Mouse (Mus musculus) embryo, embryonic 10 days (tissue): Measurements from ENCODE around the gene Exoc6.

ENCODE experiments used
- DNase-seq: peaks from one replicate; pipeline ENCODE4 v3.0.0-alpha.2; 2015; ENCODE audit warnings: low spot score

Exoc6 gene

DNA sequence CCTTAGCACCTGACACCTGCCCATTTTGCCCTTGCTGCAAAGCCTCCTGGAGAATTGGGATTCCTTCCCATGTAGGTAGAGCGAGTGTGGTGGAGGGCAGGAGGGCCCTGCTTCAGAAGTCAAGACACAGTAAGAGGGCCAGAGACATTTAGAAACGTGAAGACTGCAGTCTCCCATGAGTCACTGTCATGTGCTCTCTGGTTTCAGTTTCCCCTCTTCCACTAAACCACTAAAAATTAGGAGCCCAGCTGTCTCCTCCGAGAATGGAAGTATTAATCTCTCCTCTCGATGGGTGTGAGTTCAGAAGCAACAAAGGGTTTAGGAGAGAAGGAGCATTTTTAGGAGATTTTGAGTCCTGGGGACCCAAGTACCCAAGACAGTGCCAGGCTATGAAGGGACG lies 139.3 kb downstream of the Exoc6 start:
- DNase-seq: no peak

GRCm38 (mm10) chr19:37690716-37691115 lies 140.5 kb downstream of the Exoc6 start:
- DNase-seq: peak; percentile 89

DNA sequence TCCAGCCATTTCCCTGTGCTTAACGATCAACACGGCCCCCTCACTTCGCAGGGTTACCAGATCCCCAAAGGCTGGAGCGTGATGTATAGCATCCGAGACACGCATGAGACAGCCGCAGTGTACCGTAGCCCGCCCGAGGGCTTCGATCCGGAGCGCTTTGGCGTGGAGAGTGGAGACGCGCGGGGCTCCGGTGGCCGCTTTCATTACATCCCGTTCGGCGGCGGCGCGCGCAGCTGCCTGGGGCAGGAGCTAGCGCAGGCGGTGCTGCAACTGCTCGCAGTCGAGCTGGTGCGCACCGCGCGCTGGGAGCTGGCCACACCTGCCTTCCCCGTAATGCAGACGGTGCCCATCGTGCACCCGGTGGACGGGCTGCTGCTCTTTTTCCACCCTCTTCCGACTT lies 142.7 kb downstream of the Exoc6 start:
- DNase-seq: peak; percentile 69

DNA sequence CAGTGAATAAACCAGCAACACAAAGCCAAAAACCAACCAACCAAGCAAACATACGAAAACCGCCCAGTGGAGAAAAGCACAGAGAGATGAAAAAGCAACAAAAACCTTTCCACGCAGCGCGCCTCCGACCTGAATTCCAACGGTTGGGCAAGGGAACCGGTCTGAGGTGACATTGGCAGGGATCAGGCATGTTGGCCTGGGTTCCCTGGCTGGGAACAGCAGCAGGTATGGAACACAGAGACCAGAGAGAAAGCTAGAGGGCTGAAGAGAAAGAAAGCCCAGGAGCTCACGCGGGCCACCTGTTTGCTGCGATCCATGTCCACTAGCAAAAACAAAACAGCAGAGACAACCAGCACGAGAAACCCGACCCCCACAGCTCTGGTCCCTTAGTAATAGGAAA lies 144.9 kb downstream of the Exoc6 start:
- DNase-seq: no peak

DNA sequence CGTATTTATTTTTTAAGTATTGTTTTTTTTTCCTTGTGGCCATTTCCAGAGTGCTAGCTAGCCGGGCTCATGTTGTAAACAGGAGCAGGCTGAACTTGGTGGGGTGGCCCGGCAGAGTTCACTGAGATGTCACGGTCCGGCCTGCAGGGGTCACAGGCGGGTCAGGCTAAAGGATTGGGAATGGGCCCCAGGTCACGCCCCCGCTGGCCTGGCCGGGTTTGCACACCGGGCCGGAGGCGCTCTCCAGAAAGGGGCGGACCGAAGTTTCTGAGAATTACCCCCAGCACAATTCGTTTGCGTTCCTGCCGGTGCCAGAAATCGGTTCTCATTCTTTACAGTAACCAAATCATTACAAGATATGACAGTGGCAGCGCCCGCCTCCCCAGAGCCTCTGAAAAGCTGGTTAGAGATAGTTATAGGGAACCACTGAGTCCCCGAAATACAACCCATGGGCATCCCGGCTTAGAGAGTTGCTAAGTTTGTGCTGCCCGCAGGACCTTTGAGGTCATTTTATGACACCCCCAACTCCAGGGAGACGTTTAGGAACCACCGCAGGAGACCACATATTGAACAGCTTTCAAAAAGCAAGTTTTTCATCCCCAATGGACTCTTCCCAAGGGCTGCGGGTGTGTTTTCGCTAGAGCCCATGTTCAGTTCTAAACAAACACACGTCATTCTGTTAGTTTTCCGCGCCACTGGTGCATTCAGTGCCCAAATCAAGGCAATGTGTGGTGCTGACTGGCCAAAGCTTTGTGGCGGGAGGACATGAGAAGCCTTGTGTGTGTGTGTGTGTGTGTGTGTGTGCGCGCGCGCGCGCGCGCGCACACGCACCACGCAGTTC lies 145.8 kb downstream of the Exoc6 start:
- DNase-seq: peak; percentile 84

- DNase-seq: no peak
These were observed 146.6 kb downstream of the Exoc6 start for GRCm38 (mm10) chr19:37696603-37697334.

DNA sequence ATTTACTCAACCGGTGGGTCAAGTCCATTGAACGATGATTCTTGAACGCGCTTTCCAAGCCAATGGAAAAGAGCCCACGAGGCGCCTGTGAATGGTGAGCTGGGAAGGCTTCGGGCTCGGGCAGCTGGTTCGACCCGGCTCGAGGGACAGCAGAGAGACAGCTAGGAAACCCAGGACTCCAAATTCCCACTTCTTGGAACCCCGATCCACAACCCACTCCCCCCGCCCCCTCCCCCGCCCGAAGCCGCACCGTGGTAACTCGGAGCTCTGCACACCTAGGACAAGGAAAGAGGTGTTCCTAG lies 147.1 kb downstream of the Exoc6 start:
- DNase-seq: no peak

DNA sequence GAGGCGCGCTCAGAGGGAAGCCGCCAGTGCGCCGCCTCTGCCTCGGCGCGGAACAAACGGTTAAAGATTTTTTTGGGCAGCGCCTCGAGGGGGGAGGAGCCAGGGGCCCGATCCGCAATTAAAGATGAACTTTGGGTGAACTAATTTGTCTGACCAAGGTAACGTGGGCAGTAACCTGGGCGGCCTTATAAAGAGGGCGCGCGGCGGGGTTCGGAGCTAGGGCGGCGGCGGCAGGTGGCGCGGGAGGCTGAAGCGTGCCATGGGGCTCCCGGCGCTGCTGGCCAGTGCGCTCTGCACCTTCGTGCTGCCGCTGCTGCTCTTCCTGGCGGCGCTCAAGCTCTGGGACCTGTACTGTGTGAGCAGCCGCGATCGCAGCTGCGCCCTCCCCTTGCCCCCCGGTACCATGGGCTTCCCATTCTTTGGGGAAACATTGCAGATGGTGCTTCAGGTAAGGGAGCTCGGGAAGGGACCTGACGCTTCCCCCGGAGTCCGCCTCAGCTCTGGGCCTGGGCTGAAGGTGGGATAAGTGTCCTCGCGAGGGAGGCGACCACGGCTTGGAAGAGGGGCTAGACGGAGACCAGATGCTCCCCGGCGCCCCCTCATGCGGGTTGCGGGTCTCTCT lies 147.5 kb downstream of the Exoc6 start, which contains the start of gene Cyp26a1:
Gene Cyp26a1 (plus strand): TSS at position 148 of the 622 bp plus-strand sequence.
- no peak for DNase-seq

DNA sequence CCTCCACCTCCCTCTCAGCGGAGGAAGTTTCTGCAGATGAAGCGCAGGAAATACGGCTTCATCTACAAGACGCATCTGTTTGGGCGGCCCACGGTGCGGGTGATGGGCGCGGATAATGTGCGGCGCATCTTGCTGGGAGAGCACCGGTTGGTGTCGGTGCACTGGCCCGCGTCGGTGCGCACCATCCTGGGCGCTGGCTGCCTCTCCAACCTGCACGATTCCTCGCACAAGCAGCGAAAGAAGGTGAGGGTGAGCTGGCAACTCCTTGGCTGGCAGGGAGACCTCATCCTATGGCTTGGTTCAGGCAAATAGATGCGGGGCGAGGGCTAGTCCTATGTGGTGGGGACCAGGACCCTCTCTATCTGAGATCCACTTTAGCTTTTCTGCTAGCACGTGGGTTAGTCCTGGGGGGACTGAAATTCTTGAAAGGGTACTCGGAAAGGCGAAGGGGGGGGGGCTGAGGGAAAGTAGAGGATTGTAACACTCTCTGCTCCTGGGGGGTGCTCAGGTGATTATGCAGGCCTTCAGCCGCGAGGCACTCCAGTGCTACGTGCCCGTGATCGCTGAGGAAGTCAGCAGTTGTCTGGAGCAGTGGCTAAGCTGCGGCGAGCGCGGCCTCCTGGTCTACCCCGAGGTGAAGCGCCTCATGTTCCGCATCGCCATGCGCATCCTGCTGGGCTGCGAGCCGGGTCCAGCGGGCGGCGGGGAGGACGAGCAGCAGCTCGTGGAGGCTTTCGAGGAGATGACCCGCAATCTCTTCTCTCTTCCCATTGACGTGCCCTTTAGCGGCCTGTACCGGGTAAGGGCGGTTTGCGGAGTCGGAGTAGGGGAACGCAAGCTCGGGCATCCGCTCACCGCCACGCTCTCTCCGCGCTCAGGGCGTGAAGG lies 148.3 kb downstream of the Exoc6 start:
- peak; percentile 66 for DNase-seq

GRCm38 (mm10) chr19:37699711-37700110 lies 149.5 kb downstream of the Exoc6 start:
- DNase-seq: no peak

DNA sequence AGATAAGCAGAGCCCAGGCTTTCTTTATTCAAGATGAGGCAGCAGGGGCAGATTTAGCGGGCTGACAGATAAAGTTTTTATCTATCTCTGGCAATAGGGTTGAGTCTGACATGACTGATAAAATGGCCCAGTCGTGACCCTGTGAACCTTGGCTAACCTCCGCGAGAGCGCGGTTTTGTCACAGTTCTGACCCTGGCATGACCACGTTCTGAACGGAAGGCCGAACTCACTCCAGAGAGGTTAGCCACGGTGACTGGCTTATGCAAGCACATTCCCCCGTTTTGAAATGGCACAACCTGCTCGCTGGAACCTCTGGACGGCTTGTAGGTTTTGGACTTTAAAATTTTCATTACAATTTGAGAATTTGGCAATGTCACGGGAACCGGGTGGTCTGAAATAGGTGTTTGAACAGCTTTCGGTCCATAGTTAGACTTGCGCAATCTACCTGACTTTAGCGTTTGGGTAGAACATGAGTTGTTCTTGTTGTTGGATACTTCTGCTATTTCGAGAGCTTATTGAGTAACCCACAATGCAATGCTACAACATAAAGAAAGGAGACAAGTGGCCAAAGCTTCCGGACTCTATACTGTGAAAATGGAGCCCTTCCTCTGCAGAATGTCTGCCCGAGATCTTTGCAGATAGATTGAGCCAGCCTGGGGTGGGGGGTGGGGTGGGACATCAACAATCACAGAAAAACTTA lies 152.3 kb downstream of the Exoc6 start:
- DNase-seq: no peak

- DNase-seq: peak; percentile 64
These were observed 153.8 kb downstream of the Exoc6 start for GRCm38 (mm10) chr19:37703902-37704509.

- DNase-seq: no peak
These were observed 155.5 kb downstream of the Exoc6 start for GRCm38 (mm10) chr19:37705722-37706121.

DNA sequence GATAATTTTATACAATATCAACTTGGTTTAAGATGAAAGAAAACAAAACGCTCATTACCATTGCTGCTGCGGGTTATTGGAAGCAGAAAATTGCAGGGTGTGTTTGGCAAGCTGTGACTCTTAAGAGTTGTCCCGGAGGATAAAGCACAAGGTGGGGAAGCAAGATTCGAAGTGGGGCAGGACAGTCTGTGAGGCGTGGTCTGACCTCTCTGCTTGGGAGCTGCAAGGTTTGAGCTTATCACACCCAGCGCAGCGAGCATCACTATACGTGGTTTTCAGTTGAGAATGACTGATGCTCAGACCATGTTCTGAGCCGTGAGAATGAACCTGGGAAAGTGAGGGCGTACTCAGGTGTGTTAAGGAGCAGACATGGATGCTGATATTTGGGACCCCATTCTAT lies 164.5 kb downstream of the Exoc6 start:
- no peak for DNase-seq

DNA sequence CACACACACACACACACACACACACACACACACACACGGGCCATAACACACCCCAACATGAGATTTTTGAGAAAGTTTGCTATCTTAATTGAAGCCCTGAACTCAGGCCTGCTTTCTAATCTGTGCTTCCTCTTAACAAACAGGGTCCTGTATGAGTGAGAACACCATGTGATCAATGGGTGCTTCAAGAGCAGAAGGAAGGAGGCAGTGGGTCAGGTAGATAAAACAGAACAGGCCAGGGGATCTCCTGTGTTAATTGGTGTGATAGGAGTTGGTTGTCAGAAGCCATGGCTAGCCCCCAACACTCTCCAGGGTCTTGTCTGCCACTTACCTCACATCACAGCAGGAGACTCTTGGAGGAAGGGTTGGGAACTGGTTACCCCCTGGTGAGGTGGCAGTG lies 165.8 kb downstream of the Exoc6 start:
- DNase-seq: no peak

DNA sequence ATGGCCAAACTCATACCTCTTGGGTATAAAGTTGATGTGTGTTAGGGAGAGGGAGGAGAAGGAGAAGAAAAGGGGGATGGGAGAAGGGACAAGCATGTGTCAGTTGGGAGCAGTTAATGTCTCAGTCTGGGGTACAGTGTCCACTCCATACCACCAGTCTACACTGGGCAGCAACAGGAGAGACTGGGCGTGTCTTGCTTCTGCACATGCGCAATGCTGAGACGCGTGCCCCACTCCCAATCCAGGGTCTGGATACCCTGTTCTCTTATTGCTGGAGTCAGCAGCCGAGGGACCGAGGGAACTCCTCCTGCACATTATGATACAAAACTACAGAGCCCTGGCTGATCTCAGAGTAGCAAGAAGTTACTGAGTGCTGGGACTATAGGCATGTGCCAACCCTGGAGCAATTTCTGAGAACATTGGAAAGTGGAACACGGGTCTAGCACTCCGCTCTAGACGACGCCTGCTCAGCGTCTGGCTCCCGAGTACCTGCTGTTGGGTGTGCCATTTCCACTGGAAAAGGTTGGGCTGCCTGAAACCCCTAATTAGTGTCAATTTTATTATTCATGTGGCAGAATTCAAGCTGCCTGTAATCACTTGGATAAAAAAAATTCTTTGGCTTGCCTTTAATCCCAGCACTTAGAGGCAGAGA lies 166.4 kb downstream of the Exoc6 start:
- no peak for DNase-seq

- DNase-seq: no peak
These were observed 168.9 kb downstream of the Exoc6 start for GRCm38 (mm10) chr19:37719166-37719565.

GRCm38 (mm10) chr19:37724591-37724990 lies 174.4 kb downstream of the Exoc6 start:
- DNase-seq: no peak

DNA sequence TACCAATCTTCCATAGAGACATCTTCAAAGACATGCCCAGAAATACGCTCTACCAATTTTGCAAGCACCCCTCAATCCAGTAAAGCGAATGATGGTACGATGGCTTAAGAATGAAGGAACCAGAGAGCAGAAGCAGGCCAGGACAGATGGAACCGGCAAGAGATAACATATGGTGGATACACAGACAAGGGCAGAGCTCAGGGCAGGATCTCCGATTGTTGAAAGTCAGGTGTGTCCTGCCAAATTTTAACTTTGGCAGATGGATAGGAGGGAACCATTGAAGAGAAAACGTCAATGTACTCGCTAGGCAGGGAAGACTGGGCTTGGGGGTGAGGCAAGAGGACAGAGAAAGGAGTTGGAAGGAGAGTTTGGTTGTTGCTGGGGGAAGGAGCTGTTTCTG lies 176.4 kb downstream of the Exoc6 start:
- no peak for DNase-seq

DNA sequence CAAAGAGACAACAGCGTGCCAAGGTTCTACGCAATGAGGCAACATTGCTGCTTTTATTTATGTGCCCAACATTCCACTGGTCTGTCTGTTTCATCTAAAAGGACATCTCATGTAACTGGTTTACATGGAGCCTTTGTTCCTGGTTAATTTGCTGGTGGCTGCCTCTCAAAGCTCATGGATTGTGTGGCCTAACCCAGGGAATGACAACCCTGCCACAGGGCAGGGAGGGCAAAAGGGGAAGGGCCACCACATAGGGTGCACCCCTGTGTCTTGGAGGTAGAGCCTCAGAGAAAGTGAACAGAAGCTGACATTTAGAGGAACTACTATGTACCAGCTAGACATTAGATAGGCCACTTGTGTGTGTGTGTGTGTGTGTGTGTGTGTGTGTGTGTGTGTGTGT lies 177.1 kb downstream of the Exoc6 start:
- DNase-seq: no peak
